Mouse (Mus musculus): ENCODE measurements around the gene Chrm2.

GRCm38 (mm10) chr6:36541247-36541646 lies 153.4 kb downstream of the Chrm2 start:
- no peak for TF ChIP-seq GATA1 (IDR thresholded peaks at IDR 0.05; ENCODE audit: low read length)
- no peak for TF ChIP-seq TAL1 (IDR thresholded peaks at IDR 0.05; ENCODE audit: low read length)

Data from erythroblast, embryonic 14.5 days (primary cell).